Comparison of ENCODE assay signal across 11 mouse cellular contexts in the genomic region with DNA sequence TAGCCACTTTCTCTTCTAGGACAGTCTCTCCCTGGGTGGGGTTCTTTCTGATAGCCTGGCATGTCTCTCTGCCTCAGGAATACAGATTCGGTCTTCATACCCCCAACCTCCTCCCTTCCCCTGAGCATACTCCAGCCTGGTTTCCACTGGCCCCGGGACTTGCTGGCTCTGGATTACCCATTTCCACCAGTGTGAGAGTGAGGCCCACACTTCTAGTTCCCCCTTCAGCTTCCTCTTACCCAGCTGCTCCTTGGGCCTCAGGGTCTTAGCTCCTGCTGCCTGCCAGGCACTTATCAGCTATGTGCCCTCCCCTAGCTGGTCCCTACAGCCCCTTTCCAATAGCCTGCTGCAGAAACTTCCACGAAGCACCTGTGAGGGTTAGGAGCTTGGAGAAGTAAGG. TPM values are rescaled to one million over a fixed set of nuclear protein-coding genes. Genes with fewer than 3 reads are reported as not detected.
DNase-seq lines count a peak whose midpoint lies in the region; ATAC-seq and TF ChIP-seq lines count a peak whose summit lies in the region.
"Had no signal": no experiment of that assay in that cellular context is flagged by ENCODE, and none has a peak within 500 bp of the region (broad histone marks: within the 10 kb centered on the region; RNA-seq: fewer than 3 reads in every experiment).

A gene (plus strand): TSS at position 262 of the 400 bp plus-strand sequence.

- no peak within 1 kb of the TSS for H3K4me3 ChIP-seq in kidney, embryonic 15.5 days (replicated peaks)
- H3K4me3 ChIP-seq in bone marrow macrophage, adult 2 months (ENCODE audit: insufficient read depth, low read length), result peak within 1 kb of the TSS; percentile 72
- H3K4me3 ChIP-seq in liver, postnatal 0 days (ENCODE audit: low read depth, low read length), result peak within 1 kb of the TSS; percentile 16
- H3K4me3 ChIP-seq: neural tube, embryonic 13.5 days had no signal

- no peak for TF ChIP-seq POLR2A in bone marrow macrophage, adult 2 months (IDR thresholded peaks at IDR 0.05; ENCODE audit: borderline replicate concordance, low read depth, low read length)

- no peak for TF ChIP-seq CTCF in bone marrow macrophage, adult 2 months (IDR thresholded peaks at IDR 0.05; ENCODE audit: low read depth, low read length)
- no peak for TF ChIP-seq CTCF in liver, postnatal 0 days (IDR thresholded peaks at IDR 0.05; ENCODE audit: low read depth)

- peaks cover 30% of the 10 kb centered on the region for H3K4me1 ChIP-seq in kidney, embryonic 15.5 days
- H3K4me1 ChIP-seq in bone marrow macrophage, adult 2 months (ENCODE audit: control insufficient read depth, insufficient read depth, low read length), result peaks cover 36% of the 10 kb centered on the region
- H3K4me1 ChIP-seq in liver, postnatal 0 days (ENCODE audit: insufficient read depth), result peaks cover 35% of the 10 kb centered on the region

- WGBS in kidney, embryonic 15.5 days, result 90% methylated on average over 3 of the region's 3 CpGs
- WGBS in liver, postnatal 0 days (ENCODE audit: insufficient replicate concordance), result 26% methylated on average over 3 of the region's 3 CpGs

- peaks cover 3% of the 10 kb centered on the region; the same call in 1 of the 2 replicates for H3K27me3 ChIP-seq in kidney, embryonic 15.5 days
- no peaks in the 10 kb centered on the region for H3K27me3 ChIP-seq in liver, postnatal 0 days (ENCODE audit: insufficient read depth, low read length)

- no peak for ATAC-seq in kidney, embryonic 15.5 days (replicated peaks; ENCODE audit: low FRiP score)
- no peak for ATAC-seq in liver, postnatal 0 days
- ATAC-seq in erythroblast, adult 5-6 weeks (replicated peaks; ENCODE audit: low FRiP score, poor library complexity, severe bottlenecking), result no peak

- no peak for TF ChIP-seq EP300 in liver, postnatal 0 days (IDR thresholded peaks at IDR 0.05; ENCODE audit: low read depth)

- H3K27ac ChIP-seq in kidney, embryonic 15.5 days, result no peak within 1 kb of the TSS
- H3K27ac ChIP-seq in bone marrow macrophage, adult 2 months (ENCODE audit: insufficient read depth, low read depth, low read length), result peak within 1 kb of the TSS; percentile 98
- H3K27ac ChIP-seq in liver, postnatal 0 days (ENCODE audit: low read depth), result peak within 1 kb of the TSS; percentile 83
- H3K27ac ChIP-seq: neural tube, embryonic 13.5 days had no signal

- H3K9ac ChIP-seq in kidney, embryonic 15.5 days, result no peak within 1 kb of the TSS
- peak within 1 kb of the TSS; percentile 21; the same call in 1 of the 2 replicates for H3K9ac ChIP-seq in liver, postnatal 0 days (replicated peaks)
- H3K9ac ChIP-seq: neural tube, embryonic 13.5 days had no signal

- peak; percentile 8 for DNase-seq in kidney, postnatal 10 days
- DNase-seq in A20 (ENCODE audit: low read depth, low spot score), result peak; percentile 48
- DNase-seq in liver, postnatal 0 days, result no peak
- DNase-seq in left cerebral cortex, adult 11 months (ENCODE audit: low spot score), result no peak
- DNase-seq: kidney, postnatal 36 days; left cerebral cortex, postnatal 4 days had no signal

- no peaks in the 10 kb centered on the region for H3K36me3 ChIP-seq in kidney, embryonic 15.5 days
- no peaks in the 10 kb centered on the region for H3K36me3 ChIP-seq in liver, postnatal 0 days (replicated peaks; ENCODE audit: insufficient read depth, low read length)
- H3K36me3 ChIP-seq: neural tube, embryonic 13.5 days had no signal

- H3K9me3 ChIP-seq in kidney, embryonic 15.5 days (replicated peaks), result no peaks in the 10 kb centered on the region
- no peaks in the 10 kb centered on the region for H3K9me3 ChIP-seq in liver, postnatal 0 days (ENCODE audit: low read length)
- H3K9me3 ChIP-seq: neural tube, embryonic 13.5 days had no signal

- no peak within 1 kb of the TSS for H3K4me2 ChIP-seq in kidney, embryonic 15.5 days
- H3K4me2 ChIP-seq in liver, postnatal 0 days (ENCODE audit: low read depth, low read length), result peak within 1 kb of the TSS; percentile 51
- H3K4me2 ChIP-seq: heart, embryonic 11.5 days; neural tube, embryonic 13.5 days had no signal

RNA-seq across cellular contexts. Expression of the gene that starts here (rescaled TPM):
- polyA plus RNA-seq in kidney, embryonic 15.5 days (2015; fragmentation: Nextera tagmentation; extraction: Ambion mirVana), result 2.5 TPM in 2 replicates
- polyA plus RNA-seq in bone marrow macrophage, adult 2 months (2012; ENCODE audit: insufficient read depth, insufficient read length, missing spikeins), result 185 and 197 TPM in 2 replicates
- 9.8 and 10.4 TPM in 2 replicates for polyA plus RNA-seq in liver, postnatal 0 days (2015; fragmentation: Nextera tagmentation; extraction: Ambion mirVana)
- total RNA-seq in erythroblast, adult 5-6 weeks (2015; ENCODE audit: low replicate concordance), result 5.4 and 9.0 TPM in 2 replicates
- 0.98 and 2.3 TPM in 2 replicates for total RNA-seq in erythroblast, adult 5-6 weeks (2017; ENCODE audit: low replicate concordance)

Comparison
In these comparisons a context has a peak if more than half of its experiments do, and no peak if none do; other contexts are left out.
1. RNA of the gene that starts here (polyA plus RNA-seq): 185 to 197 TPM in bone marrow macrophage, adult 2 months; 9.8 to 10.4 TPM in liver, postnatal 0 days and 2.5 TPM in kidney, embryonic 15.5 days; every median in the first group is over 10 times any median in the second.
2. DNase-seq: peak in kidney, postnatal 10 days (single experiment) and A20 (single experiment); none in liver, postnatal 0 days (single experiment) and left cerebral cortex, adult 11 months (single experiment).